Mouse (Mus musculus) lung, adult 2 months (tissue): ENCODE results near the gene Zfp384.

Experiments
- CTCF ChIP-seq: fragments of 200-500 bp; IDR thresholded peaks from 2 replicates; pipeline ENCODE4 v1.5.1; 2011; ENCODE audit warnings: mild to moderate bottlenecking, low read length, control low read depth; ENCODE audit not compliant: insufficient read depth
- POLR2A ChIP-seq: fragments of 200-500 bp; IDR thresholded peaks from 2 replicates; pipeline ENCODE4 v1.6.1; 2011; ENCODE audit warnings: low read depth, mild to moderate bottlenecking, control low read depth, low read length, borderline replicate concordance; ENCODE audit errors: extremely low read depth

DNA sequence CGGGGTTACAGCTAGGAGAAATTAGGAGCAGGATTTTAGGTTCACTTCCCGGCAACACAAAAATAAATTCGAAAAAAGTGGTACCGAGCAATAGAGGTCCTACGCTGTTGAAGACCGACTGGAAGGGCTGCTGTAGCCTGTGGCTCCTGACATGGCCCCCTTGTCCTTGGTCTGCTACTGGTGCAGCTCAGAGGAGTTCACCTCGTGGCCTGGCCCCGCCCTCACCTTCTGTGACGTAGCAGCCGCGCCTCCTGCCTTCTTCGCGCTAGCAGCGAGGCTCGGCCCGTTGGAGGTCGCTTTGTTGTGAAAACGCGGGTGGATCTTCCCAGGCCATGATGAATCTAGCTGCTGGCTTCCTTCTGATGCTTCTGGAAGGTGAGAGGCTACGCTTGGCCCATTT, 40.7 kb downstream of the Zfp384 start, which contains the start of gene Acrbp:
- TF ChIP-seq CTCF (no peak), POLR2A (no peak)
